Mouse (Mus musculus): ENCODE results near the gene Eif4e2. TPM values are rescaled to one million over a fixed set of nuclear protein-coding genes. Genes with fewer than 3 reads are reported as not detected.

The Eif4e2 gene
- 101 TPM in 2 replicates for polyA plus RNA-seq (2014; fragmentation: Nextera tagmentation; extraction: Ambion mirVana)

DNA sequence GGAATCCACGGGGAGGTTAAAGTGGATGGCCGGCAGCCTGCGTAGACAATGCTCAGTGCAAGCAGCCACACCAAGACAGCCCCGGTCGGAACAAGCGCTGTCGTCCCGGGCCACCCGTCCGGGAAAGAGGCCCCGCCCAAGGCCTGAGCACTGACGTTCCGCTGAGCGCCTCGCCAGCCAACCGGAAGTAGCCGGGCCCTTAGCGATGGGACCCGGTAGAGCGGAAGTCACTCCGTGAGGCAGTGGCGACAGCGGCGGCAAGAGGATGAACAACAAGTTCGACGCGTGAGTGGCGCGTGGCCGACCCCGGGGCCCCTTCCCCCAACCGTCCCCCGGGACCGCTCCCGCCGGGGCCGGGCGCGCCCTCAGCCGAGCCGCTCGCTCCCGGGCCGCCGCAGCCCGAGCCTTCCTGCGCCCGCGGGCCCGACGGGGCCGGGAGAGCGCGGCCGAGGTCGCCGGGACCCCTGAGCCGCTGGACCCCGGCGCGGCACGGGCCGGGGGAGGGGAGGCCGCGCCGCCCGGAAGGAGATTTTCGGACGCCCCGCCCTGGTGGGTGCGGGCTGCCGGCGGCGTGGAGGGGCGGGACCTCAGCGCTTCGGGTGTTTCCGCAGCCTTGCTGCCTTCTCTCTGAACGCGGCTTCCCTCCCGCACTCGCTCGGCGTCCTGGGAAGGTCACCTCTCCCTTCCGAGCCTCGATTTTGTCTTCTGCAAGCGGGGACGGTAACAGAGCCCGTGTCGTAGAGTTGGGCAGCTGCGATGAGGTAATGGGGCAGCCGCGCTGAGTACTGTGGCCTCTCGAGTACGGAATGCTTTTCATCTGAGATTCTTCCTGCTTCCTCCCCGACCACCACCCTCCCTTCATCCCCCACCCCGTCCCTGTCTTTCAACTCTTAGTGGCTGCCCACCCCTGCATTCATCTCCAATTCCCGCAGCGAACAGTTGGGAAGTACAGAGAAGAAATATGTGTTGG is at the start of gene Eif4e2:
Gene Eif4e2, plus strand, starts transcription at position 180 of the 970 bp plus-strand sequence.
- Histone ChIP-seq H3K4me2 (ENCODE audit: low read length) (peak within 1 kb of the TSS; percentile 67), H3K36me3 (ENCODE audit: control insufficient read depth, insufficient read depth, low read length) (peaks cover 5% of the 10 kb centered on the region; the same call in 1 of the 2 replicates), H3K27ac (replicated peaks in 1 of 2; ENCODE audit: control insufficient read depth in 1 of 2, insufficient read depth in 1 of 2, low read depth in 2 of 2, low read length in 2 of 2) (peak within 1 kb of the TSS; percentile 95 to 99), H3K9ac (ENCODE audit: low read length) (peak within 1 kb of the TSS; percentile 96), H3K4me1 (ENCODE audit: control insufficient read depth in 2 of 2, insufficient read depth in 2 of 2, low read length in 2 of 2) (peaks cover 8 to 24% of the 10 kb centered on the region in 2 experiments), H3K27me3 (ENCODE audit: control insufficient read depth, insufficient read depth, low read length) (no peaks in the 10 kb centered on the region), H3K4me3 (ENCODE audit: control insufficient read depth in 1 of 2, insufficient read depth in 1 of 2, low read depth in 1 of 2, low read length in 2 of 2) (peak within 1 kb of the TSS; percentile 72 to 81), H3K9me3 (ENCODE audit: control insufficient read depth, low read length) (no peaks in the 10 kb centered on the region)
- ATAC-seq (ENCODE audit: insufficient number of reproducible peaks, insufficient read depth, low FRiP score, low read depth): peak; percentile 96
- WGBS: under 1% methylated on average over 87 of the region's 99 CpGs

DNA sequence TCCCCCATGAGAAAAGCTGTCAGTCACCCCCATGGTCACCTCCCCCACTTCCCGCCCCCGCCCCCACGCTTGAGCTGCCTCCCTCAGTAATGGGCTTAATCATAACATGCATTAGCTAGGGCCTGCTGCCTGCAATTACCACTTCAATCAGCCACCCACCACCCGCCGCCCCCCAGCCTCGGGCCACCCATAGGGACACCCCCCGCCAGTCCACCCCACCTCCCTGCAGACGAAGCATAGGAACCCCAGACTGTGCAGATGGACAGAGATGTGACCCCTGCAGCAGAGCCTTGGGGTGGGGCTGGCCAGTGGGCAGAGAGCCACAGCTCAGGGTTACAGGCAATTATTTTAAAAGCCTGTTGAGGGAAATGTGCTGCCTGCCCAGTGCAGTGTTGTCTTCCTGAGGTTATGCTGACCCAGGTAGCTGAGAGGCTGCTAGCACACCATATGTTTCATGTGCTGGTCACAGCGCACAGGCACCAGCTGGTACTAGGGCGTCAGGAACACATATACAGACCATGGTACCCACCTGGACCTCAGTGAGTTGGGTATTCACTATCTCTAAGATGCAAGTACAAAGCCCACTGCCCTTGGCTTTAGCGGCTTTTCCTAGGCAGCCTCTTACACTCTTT is 49.4 kb upstream of the Eif4e2 start:
- WGBS: 25% methylated on average over 11 of the region's 11 CpGs
- Histone ChIP-seq H3K27me3 (ENCODE audit: control insufficient read depth, insufficient read depth, low read length) (peaks cover 81% of the 10 kb centered on the region), H3K9me3 (ENCODE audit: control insufficient read depth, low read length) (no peaks in the 10 kb centered on the region), H3K4me2 (ENCODE audit: low read length) (no peak overlapping the region), H3K4me1 (ENCODE audit: control insufficient read depth in 2 of 2, insufficient read depth in 2 of 2, low read length in 2 of 2) (no peaks in the 10 kb centered on the region), H3K27ac (replicated peaks in 1 of 2; ENCODE audit: control insufficient read depth in 1 of 2, insufficient read depth in 1 of 2, low read depth in 2 of 2, low read length in 2 of 2) (no peak overlapping the region), H3K9ac (ENCODE audit: low read length) (no peak overlapping the region), H3K4me3 (ENCODE audit: control insufficient read depth in 1 of 2, insufficient read depth in 1 of 2, low read depth in 1 of 2, low read length in 2 of 2) (no peak overlapping the region), H3K36me3 (ENCODE audit: control insufficient read depth, insufficient read depth, low read length) (no peaks in the 10 kb centered on the region)
- no peak for ATAC-seq (ENCODE audit: insufficient number of reproducible peaks, insufficient read depth, low FRiP score, low read depth)

GRCm38 (mm10) chr1:87164796-87165184 is 48.9 kb upstream of the Eif4e2 start:
- Histone ChIP-seq H3K9ac (ENCODE audit: low read length) (no peak overlapping the region), H3K36me3 (ENCODE audit: control insufficient read depth, insufficient read depth, low read length) (no peaks in the 10 kb centered on the region), H3K9me3 (ENCODE audit: control insufficient read depth, low read length) (no peaks in the 10 kb centered on the region), H3K4me1 (ENCODE audit: control insufficient read depth in 2 of 2, insufficient read depth in 2 of 2, low read length in 2 of 2) (no peaks in the 10 kb centered on the region; a peak in 1 of 4 replicates), H3K4me2 (ENCODE audit: low read length) (no peak overlapping the region), H3K27ac (replicated peaks in 1 of 2; ENCODE audit: control insufficient read depth in 1 of 2, insufficient read depth in 1 of 2, low read depth in 2 of 2, low read length in 2 of 2) (no peak overlapping the region), H3K27me3 (ENCODE audit: control insufficient read depth, insufficient read depth, low read length) (peaks cover 86% of the 10 kb centered on the region), H3K4me3 (ENCODE audit: control insufficient read depth in 1 of 2, insufficient read depth in 1 of 2, low read depth in 1 of 2, low read length in 2 of 2) (no peak overlapping the region)
- no peak for ATAC-seq (ENCODE audit: insufficient number of reproducible peaks, insufficient read depth, low FRiP score, low read depth)
- WGBS: 49% methylated on average over 9 of the region's 9 CpGs

- H3K4me3 ChIP-seq (ENCODE audit: control insufficient read depth in 1 of 2, insufficient read depth in 1 of 2, low read depth in 1 of 2, low read length in 2 of 2): no peak overlapping the region
- WGBS: 10% methylated on average over 19 of the region's 19 CpGs
Measured at GRCm38 (mm10) chr1:87170458-87170857, 43.3 kb upstream of the Eif4e2 start.

GRCm38 (mm10) chr1:87171312-87171711 is 42.4 kb upstream of the Eif4e2 start:
- ATAC-seq (ENCODE audit: insufficient number of reproducible peaks, insufficient read depth, low FRiP score, low read depth): no peak
- Histone ChIP-seq H3K9me3 (ENCODE audit: control insufficient read depth, low read length) (no peaks in the 10 kb centered on the region), H3K4me3 (ENCODE audit: control insufficient read depth in 1 of 2, insufficient read depth in 1 of 2, low read depth in 1 of 2, low read length in 2 of 2) (no peak overlapping the region), H3K27me3 (ENCODE audit: control insufficient read depth, insufficient read depth, low read length) (peaks cover 79% of the 10 kb centered on the region), H3K9ac (ENCODE audit: low read length) (no peak overlapping the region), H3K4me2 (ENCODE audit: low read length) (no peak overlapping the region), H3K4me1 (ENCODE audit: control insufficient read depth in 2 of 2, insufficient read depth in 2 of 2, low read length in 2 of 2) (peaks cover 9 to 11% of the 10 kb centered on the region in 2 experiments; a peak in 3 of 4 replicates), H3K27ac (replicated peaks in 1 of 2; ENCODE audit: control insufficient read depth in 1 of 2, insufficient read depth in 1 of 2, low read depth in 2 of 2, low read length in 2 of 2) (no peak overlapping the region), H3K36me3 (ENCODE audit: control insufficient read depth, insufficient read depth, low read length) (no peaks in the 10 kb centered on the region)
- 81% methylated on average over 1 of the region's 1 CpGs for WGBS

More at GRCm38 (mm10) chr1:87170458-87170857, 43.3 kb upstream of the Eif4e2 start:
- Histone ChIP-seq H3K4me1 (ENCODE audit: control insufficient read depth in 2 of 2, insufficient read depth in 2 of 2, low read length in 2 of 2) (peaks cover 4 to 5% of the 10 kb centered on the region in 2 experiments; a peak in 2 of 4 replicates), H3K36me3 (ENCODE audit: control insufficient read depth, insufficient read depth, low read length) (no peaks in the 10 kb centered on the region), H3K27ac (replicated peaks in 1 of 2; ENCODE audit: control insufficient read depth in 1 of 2, insufficient read depth in 1 of 2, low read depth in 2 of 2, low read length in 2 of 2) (no peak overlapping the region), H3K27me3 (ENCODE audit: control insufficient read depth, insufficient read depth, low read length) (peaks cover 87% of the 10 kb centered on the region), H3K4me2 (ENCODE audit: low read length) (peak overlapping the region; percentile 8; the same call in 1 of the 2 replicates), H3K9me3 (ENCODE audit: control insufficient read depth, low read length) (no peaks in the 10 kb centered on the region), H3K9ac (ENCODE audit: low read length) (no peak overlapping the region)
- no peak for ATAC-seq (ENCODE audit: insufficient number of reproducible peaks, insufficient read depth, low FRiP score, low read depth)

GRCm38 (mm10) chr1:87172316-87172715 is 41.4 kb upstream of the Eif4e2 start:
- no peak for ATAC-seq (ENCODE audit: insufficient number of reproducible peaks, insufficient read depth, low FRiP score, low read depth)
- Histone ChIP-seq H3K4me2 (ENCODE audit: low read length) (no peak overlapping the region), H3K27ac (replicated peaks in 1 of 2; ENCODE audit: control insufficient read depth in 1 of 2, insufficient read depth in 1 of 2, low read depth in 2 of 2, low read length in 2 of 2) (no peak overlapping the region), H3K4me1 (ENCODE audit: control insufficient read depth in 2 of 2, insufficient read depth in 2 of 2, low read length in 2 of 2) (peaks cover 9 to 11% of the 10 kb centered on the region in 2 experiments; a peak in 3 of 4 replicates), H3K4me3 (ENCODE audit: control insufficient read depth in 1 of 2, insufficient read depth in 1 of 2, low read depth in 1 of 2, low read length in 2 of 2) (no peak overlapping the region), H3K27me3 (ENCODE audit: control insufficient read depth, insufficient read depth, low read length) (peaks cover 69% of the 10 kb centered on the region), H3K9me3 (ENCODE audit: control insufficient read depth, low read length) (no peaks in the 10 kb centered on the region), H3K9ac (ENCODE audit: low read length) (no peak overlapping the region), H3K36me3 (ENCODE audit: control insufficient read depth, insufficient read depth, low read length) (no peaks in the 10 kb centered on the region)
- 46% methylated on average over 9 of the region's 9 CpGs for WGBS

DNA sequence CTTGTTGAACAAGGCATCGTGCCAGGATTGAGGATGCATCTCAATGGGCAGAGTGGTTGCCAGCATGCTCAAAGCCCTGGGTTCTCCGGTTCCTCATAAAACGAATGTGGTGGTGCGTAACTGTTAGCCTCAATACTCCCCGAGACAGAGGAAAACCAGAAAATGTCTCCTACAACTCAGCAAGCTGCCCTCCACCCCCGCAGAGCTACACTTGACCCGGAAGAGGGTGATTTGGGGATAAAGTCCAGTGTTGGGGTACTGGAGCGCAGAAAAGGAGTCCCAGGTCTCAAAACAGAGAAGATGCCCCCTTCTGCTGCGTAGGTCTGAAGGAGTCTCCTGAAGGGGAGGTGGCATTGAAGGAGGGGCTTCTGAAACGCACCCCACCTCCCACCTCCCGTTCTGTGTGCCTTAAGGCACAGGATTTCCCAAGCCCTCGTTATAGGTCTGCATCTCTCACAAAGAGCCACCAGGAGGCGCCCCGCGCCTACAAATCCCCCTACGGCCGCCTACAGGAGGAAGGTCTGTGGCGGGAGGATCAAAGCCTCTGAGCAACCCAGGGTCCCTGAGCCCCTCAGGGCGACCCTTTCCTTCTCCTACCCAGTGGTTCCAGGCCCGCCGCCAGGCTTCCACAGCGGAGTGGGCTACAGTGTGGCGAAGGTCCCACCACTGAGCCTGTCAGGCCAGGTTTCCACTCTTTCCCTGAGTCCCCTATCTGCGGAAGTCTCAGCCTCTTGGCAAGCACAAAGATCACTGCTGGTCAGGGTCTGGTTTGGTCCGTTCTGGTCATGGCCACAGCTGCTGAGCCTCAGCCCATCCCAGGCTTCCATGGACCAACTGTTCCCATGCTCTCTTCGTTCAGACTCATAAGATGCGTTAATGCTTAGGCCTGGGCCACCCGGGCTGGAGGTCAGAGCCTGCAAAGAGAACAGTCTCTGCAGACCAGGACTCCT is 39.4 kb upstream of the Eif4e2 start:
- Histone ChIP-seq H3K4me1 (ENCODE audit: control insufficient read depth in 2 of 2, insufficient read depth in 2 of 2, low read length in 2 of 2) (peaks cover 9 to 11% of the 10 kb centered on the region in 2 experiments; a peak in 3 of 4 replicates), H3K9ac (ENCODE audit: low read length) (no peak overlapping the region), H3K27me3 (ENCODE audit: control insufficient read depth, insufficient read depth, low read length) (peaks cover 51% of the 10 kb centered on the region), H3K4me2 (ENCODE audit: low read length) (no peak overlapping the region), H3K36me3 (ENCODE audit: control insufficient read depth, insufficient read depth, low read length) (no peaks in the 10 kb centered on the region), H3K9me3 (ENCODE audit: control insufficient read depth, low read length) (no peaks in the 10 kb centered on the region), H3K4me3 (ENCODE audit: control insufficient read depth in 1 of 2, insufficient read depth in 1 of 2, low read depth in 1 of 2, low read length in 2 of 2) (no peak overlapping the region), H3K27ac (replicated peaks in 1 of 2; ENCODE audit: control insufficient read depth in 1 of 2, insufficient read depth in 1 of 2, low read depth in 2 of 2, low read length in 2 of 2) (no peak overlapping the region)
- ATAC-seq (ENCODE audit: insufficient number of reproducible peaks, insufficient read depth, low FRiP score, low read depth): no peak
- 23% methylated on average over 28 of the region's 28 CpGs for WGBS
